Mouse (Mus musculus) thymus, adult 2 months (tissue): ENCODE results near the gene Plcd3.

Source experiments
- CTCF ChIP-seq: fragments of 200-500 bp; IDR thresholded peaks from 2 replicates; pipeline ENCODE4 v1.5.1; 2012; ENCODE audit warnings: mild to moderate bottlenecking, control low read depth, low read length, moderate library complexity, borderline replicate concordance; ENCODE audit not compliant: control insufficient read depth, poor library complexity, insufficient read depth; ENCODE audit errors: extremely low read depth
- POLR2A ChIP-seq: fragments of 200-500 bp; IDR thresholded peaks from 2 replicates; pipeline ENCODE4 v1.6.1; 2012; ENCODE audit warnings: mild to moderate bottlenecking, low read length, control low read depth, moderate library complexity; ENCODE audit not compliant: control insufficient read depth, poor library complexity, insufficient read depth; ENCODE audit errors: extremely low read depth

GRCm38 (mm10) chr11:103068884-103069283, 32.6 kb downstream of the Plcd3 start:
- TF ChIP-seq CTCF (no peak), POLR2A (no peak)
